Mouse (Mus musculus): Measurements from ENCODE around the gene Robo4. TPM values are rescaled to one million over a fixed set of nuclear protein-coding genes. Genes with fewer than 3 reads are reported as not detected.

Gene Robo4
- 10 to 100 TPM in 1 of 2 experiments, 1 to 10 TPM in 1; 7.1 to 10.0 TPM for total RNA-seq (2021)
- long read RNA-seq, experiment 1, full-length matches to known transcripts = 1 of 6 reads
- long read RNA-seq, experiment 1, partial matches to known transcripts = 3 of 6 reads
- long read RNA-seq, experiment 1, other reads (novel, unspliced or antisense) = 2 of 6 reads
- long read RNA-seq, experiment 2, full-length matches to known transcripts = 1 of 11 reads
- long read RNA-seq, experiment 2, partial matches to known transcripts = 10 of 11 reads
- long read RNA-seq, experiment 2, other reads (novel, unspliced or antisense) = 0 of 11 reads

DNA sequence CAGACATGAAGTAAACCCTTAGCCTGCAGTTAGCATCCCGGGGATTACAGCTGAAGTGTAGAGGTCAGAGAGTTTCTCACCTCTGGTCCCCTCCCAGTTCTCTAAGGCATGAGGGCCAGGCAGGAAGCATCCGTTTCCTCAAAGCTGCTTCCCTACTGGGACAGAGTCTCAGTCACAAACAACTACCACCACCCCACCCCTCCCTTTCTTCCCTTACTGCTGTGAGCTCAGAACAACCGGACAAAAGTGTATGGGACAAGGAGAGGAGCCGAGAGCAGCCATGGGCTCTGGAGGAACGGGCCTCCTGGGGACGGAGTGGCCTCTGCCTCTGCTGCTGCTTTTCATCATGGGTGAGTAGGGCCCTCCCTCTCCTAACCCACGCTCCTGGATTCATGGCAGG, at the start of gene Robo4:
Robo4 (plus strand) TSS at position 96 of the 400 bp plus-strand sequence.
- intact Hi-C loops (cut with DNase I) = no loop called here
- DNase-seq (ENCODE audit: low spot score in 2 of 2) = no peak

DNA sequence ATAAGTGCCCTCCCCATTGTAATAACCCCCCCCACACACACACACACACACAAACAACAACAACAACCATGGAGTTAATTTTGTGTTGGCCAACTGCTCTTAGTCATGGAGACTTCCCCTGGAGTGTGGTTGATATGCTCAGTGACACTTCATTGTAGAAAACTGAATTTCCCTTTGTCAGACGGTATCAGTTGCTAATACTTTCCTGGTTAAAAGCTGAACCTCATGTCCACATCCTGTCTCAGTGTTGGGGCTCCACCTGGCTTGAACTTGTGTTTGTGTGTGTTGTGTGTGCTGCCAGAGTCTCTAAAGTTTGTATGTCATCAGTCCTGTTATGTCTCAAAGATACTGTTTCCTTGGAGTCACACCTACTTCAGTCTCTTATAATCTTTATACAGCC, 47.2 kb upstream of the Robo4 start:
- intact Hi-C loops (cut with DNase I) = no loop called here
- DNase-seq (ENCODE audit: low spot score in 2 of 2) = no peak

DNA sequence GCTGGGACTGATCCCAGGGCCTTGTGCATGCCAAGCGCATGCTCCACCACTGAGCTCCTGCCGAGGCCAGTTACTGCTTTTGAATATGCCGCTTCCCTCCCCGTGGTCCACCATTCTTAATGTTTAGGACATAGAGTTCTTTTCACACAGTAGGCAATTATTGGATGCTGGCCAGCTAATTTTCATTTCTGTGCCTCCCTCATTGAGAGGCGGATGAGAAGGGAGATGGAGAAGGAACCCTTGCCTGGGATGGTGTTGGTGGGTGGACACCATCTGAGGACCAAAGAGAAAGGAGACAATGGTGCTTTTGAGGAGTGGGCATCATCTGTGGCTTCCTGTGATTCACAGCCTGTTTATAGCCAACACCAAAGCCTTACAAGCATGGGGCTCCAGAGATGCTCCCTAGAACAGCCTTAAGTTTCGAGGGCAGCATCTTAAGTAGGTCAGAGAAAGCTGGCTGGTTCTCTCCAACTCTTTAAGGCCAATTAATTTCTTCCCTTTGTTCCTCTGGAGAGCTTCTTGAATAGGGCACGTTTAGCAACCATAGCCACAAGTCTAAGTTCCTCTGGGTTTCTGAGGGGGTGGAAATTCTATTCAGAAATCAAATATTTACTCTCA, 42.9 kb upstream of the Robo4 start:
- DNase-seq (ENCODE audit: low spot score in 2 of 2) = peak; percentile 65 to 80
- intact Hi-C loops (cut with DNase I) = no loop called here

DNA sequence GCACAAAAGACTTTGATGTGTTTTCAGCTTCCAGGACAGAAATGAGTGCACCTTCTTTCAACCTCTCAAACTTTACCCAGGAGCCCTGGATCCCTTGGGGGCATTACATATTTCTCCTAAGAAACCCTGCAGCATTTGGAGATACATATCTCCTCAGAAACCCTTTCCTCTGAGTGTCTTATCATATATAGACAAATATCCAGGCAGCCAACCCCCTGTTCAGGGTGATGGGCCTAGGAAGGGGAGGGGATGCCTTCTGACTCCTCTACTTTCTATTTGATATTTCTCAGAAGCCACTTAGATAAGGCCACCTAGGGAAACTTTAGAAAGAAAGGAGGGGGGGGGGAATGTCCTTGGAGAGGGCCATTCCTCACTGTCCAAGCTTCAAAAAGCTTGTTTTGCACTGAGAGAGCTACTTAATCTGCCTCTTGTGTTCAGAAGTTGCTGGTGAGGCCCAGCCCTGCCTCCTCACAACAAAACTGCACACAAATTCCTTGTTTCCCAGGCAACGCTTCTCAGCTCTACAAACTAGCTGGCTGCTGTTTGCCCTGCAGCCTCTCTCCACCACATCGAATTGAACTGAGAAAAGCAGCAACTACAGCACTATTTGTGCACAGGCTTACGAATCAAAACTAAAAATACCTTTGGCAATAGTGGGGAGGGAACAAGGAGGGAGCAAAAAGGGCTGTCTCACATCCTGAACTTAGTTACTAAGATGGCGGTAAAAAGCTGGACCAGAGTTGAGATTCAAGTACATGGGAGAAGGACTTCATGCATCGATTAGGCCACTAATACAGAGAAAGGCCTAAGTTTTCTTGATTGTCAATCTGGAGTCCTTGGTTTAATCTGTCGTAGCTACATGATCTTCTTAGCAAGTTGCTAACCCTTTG, 42.1 kb upstream of the Robo4 start:
- peak; percentile 78 to 88 for DNase-seq (ENCODE audit: low spot score in 2 of 2)
- intact Hi-C loops (cut with DNase I) = no loop called here

DNA sequence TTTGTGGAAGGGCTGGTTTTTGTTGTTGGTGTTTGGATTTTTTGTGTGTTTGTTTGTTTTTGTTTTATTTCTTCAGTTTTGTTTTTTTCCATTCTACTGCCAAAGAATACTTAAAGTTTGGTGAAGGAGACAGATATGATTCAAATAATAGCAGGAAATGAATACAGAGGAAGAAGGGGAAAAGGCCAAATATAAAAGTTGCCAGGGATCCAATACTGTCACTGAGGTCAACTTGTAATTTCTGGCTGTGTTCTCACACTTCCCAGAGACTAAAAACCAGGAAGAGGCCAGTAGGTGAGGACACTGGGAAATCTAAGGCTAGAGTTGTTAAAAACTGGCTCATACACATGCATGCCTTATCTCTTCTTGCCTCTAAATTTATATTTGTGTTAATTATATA, 39.6 kb upstream of the Robo4 start:
- intact Hi-C loops (cut with DNase I) = no loop called here

DNA sequence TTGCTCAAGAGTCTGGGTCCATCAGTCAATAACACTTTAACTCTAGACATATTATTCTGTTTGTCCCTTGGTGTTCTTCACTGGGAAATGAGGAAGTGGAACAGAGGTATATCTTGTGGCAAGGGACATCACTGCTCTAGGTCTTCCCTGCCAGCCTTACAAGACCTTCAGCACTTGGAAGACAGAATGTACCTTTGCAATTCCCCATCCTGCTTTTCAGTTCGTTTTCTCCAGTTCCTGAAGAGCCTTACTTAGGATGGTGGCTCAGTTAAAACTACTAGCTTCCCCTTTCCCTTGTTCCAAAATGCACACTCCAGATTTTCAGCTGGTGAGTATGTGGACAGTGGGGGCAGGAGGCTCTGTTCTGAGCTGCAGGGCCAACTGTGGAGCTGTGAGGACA, 38.8 kb upstream of the Robo4 start:
- intact Hi-C loops (cut with DNase I) = no loop called here
- no peak for DNase-seq (ENCODE audit: low spot score in 2 of 2)

More for the DNA sequence above, 39.6 kb upstream of the Robo4 start:
- no peak for DNase-seq (ENCODE audit: low spot score in 2 of 2)

DNA sequence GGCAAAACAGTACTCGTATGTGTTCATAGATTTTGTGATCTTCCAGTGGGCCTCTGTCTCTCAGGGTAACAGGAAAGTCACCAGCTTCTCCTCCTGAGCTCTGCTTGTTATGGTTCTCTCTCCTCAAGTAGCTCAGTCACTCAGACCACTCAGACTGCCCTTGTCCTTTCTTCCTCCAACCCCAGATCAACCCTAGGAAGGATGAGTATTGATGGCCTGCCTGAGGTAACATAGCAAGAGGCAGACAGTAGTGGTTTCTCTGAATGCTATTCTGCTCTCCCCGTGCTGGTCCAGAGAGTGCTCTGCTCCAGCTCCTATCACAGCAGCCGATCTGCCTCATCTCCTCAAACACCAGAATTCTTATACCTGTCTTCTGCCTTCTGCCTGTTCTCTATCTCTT, 38.1 kb upstream of the Robo4 start:
- intact Hi-C loops (cut with DNase I) = no loop called here
- DNase-seq (ENCODE audit: low spot score in 2 of 2) = no peak

DNA sequence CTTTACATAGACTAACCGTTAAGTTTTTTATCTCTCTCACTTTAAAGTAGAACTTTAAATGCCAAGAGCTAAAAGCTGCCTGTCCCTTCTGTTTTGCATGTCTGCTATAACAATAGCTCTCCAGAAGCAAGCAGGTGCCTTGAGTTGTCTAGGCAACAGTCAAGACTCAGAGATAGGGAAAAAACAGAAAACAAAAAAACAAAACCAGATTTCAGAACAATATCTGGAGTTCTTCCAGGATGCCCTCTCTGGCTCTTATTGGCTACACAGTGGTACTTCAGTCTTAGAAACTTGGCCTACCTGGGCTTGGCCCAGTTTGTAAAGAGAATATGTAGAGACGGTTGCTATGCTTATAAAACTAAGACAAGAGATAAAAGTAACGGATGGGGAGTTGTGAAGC, 37.3 kb upstream of the Robo4 start:
- peak in 1 of 2 experiments; percentile 53 for DNase-seq (ENCODE audit: low spot score in 2 of 2)
- intact Hi-C loops (cut with DNase I) = no loop called here

DNA sequence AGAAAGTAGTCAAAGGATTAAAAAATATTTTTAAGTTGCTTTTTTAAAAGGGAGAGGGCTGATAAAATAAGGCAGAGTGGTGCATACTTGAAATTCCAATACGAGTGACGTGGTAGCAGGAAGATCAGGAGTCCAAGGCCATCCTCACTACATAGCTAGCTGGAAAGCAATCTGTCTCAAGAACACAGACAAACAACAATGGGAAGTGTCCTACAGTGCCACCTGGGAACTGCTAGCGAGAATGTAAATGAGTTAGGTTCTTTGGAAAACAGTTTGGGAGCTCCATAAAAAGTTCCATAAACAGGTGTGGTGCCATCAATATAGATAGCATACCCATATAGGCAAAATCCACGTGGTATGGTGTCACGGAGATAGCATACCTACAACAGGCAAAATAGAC, 36.0 kb upstream of the Robo4 start:
- intact Hi-C loops (cut with DNase I) = no loop called here
- no peak for DNase-seq (ENCODE audit: low spot score in 2 of 2)

DNA sequence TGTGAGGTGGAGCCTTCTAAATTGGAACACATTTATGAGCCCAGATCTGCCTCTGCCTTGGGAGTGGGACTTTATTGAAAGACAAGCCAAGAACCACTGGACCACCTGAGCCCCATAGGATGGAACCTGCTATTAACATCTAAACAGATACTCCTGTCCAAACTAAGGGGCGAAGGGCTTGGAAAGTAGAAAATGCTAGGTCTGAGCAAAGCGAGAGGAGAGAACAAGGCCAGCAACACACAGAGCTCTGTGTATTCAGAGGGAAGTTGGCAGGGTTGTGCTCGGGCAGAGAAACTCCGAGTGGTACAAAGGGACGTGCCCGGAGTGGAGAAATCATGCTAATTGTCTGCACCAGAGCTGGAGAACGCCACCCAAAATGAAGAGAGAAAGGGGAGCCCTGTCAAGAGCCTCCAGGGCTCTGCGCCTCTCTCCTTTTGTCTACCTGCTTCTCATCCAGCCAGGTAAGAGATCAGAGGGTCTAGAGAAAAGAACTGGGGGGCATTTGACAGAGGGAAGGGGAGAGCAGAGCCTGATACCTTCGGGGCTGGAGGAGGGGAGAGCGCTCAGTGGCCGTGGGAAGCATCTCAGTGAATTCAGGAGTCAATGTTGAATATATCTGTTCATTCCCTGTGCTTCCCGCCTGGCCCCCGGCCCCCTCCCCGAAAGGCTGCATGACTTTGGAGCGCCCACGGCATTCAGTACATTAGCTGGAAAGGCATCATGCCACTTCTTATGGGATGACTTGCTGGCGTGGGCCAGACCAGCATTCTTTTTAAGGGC, 34.2 kb upstream of the Robo4 start, which contains the start of gene Hepacam:
Hepacam (plus strand) TSS at position 51 of the 780 bp plus-strand sequence.
- peak; percentile 56 to 64 for DNase-seq (ENCODE audit: low spot score in 2 of 2)
- intact Hi-C loops (cut with DNase I) = no loop called here

DNA sequence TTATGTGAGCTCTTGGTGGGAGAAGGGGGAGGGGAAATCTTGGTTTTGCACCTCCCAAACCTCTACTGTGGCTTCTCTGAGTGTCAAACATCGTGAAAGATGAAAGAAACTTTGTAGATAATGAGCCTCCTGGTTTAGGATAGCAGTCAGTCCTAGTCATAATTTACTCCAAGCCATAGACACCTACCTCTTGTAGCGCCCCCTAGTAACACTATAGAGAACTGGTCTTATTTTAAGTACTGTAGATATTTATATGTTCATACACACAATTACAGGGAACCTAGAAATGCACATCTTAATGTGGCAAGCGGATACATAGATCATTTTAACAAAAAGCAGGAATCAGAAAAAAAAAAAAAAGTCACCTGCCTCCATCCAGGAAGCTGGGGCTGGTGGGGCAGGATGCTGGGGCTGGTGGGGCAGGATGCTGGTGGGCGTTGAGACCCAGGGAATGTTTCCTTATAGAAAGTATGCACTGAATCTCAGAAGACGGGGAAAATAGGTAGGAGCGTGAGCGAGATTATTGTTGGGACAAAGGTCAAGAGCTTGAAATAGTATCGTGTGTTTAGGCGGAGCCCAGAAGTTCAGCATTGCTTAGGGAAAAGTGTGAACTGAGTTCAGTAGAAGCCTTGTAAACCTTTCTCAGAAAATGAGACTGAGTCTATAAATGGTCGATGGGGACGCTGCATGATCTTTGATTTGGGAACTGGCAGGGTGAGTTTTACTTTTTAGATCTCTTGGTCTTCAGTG, 33.4 kb upstream of the Robo4 start:
- no peak for DNase-seq (ENCODE audit: low spot score in 2 of 2)
- intact Hi-C loops (cut with DNase I) = no loop called here

DNA sequence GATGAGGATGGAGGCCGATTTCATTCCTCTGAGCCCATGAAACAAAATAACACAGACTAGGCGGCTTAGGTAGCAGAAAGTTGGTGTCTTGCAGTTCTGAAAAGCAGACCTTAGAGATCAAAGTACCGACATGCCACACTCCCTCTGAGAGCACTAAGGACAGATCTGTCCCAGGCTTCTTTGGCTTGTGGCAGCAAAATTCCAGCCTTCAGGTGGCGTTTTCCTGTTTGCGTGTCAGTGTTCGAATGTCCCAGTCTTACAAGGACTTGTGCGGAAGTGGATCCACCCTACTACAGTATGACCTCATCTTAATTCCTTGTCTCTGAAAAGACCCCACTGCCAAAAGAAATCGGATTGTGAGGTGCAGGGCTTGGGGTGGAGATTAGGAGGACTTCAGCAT, 32.8 kb upstream of the Robo4 start:
- DNase-seq (ENCODE audit: low spot score in 2 of 2) = no peak
- intact Hi-C loops (cut with DNase I) = no loop called here

DNA sequence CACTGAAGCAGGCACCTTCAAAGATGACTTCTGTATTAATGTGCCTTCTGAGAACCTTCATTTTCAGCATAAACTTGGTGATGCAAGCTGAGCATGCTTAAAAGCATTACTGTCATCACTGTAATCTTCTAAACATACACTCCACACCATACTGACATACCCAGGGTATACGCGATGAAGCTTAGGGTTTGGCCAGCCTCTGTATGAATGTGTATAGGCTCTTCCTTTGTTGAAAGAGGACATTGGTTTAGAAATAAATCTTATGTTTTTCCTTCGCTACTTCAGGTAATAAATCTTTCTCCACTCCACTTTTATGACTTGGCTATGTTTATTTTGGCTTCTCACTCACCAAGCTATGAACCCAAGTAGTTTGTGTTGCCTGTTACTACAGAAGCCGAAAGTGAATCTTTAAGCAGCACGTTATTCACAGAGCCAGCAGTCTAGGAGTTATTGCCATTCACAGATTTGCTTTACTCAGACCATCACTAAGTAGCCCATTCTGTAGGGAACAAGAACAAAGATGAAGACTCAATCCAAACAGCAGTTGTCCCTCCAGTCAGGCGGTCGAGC, 30.4 kb upstream of the Robo4 start:
- intact Hi-C loops (cut with DNase I) = no loop called here

DNA sequence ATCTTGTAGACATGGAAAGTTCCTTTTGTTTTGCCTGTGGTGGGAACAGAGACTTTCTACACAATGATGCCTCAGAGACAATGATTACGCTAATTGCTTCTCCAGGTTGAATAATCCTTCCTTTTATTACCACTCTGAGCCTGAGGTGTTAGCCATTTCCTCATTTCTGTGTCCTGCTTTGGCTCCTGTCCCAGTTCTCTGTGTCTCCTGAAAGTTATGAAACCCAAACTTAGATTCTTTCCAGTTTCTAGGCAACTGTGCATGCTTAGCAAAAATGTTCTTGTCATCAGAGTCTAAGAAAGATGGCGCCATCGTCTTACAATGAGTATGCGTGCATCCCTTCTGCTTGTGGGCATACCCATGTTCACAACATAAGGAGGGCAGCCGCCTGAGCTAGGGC, 26.0 kb upstream of the Robo4 start:
- DNase-seq (ENCODE audit: low spot score in 2 of 2) = peak; percentile 37 to 79
- intact Hi-C loops (cut with DNase I) = no loop called here

More for the DNA sequence above, 30.4 kb upstream of the Robo4 start:
- DNase-seq (ENCODE audit: low spot score in 2 of 2) = no peak

DNA sequence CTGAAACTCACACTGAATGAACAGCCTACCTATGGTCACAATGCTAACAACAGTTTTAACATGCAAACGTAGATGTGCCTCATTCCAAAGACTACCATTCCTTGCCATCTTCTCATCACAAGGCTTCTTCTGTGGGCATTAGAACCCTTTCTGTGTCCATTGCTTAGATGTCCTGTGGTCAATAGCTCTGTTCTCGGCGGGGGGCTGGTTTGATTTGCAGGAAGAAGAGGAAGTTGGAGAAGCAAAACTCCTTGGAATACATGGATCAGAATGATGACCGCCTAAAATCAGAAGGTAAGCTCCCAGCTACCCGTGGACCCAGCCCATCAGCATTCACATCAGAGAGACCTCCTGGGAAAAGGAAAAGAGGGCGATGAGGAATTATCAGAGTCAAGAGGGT, 18.5 kb upstream of the Robo4 start:
- no peak for DNase-seq (ENCODE audit: low spot score in 2 of 2)
- intact Hi-C loops (cut with DNase I) = no loop called here

DNA sequence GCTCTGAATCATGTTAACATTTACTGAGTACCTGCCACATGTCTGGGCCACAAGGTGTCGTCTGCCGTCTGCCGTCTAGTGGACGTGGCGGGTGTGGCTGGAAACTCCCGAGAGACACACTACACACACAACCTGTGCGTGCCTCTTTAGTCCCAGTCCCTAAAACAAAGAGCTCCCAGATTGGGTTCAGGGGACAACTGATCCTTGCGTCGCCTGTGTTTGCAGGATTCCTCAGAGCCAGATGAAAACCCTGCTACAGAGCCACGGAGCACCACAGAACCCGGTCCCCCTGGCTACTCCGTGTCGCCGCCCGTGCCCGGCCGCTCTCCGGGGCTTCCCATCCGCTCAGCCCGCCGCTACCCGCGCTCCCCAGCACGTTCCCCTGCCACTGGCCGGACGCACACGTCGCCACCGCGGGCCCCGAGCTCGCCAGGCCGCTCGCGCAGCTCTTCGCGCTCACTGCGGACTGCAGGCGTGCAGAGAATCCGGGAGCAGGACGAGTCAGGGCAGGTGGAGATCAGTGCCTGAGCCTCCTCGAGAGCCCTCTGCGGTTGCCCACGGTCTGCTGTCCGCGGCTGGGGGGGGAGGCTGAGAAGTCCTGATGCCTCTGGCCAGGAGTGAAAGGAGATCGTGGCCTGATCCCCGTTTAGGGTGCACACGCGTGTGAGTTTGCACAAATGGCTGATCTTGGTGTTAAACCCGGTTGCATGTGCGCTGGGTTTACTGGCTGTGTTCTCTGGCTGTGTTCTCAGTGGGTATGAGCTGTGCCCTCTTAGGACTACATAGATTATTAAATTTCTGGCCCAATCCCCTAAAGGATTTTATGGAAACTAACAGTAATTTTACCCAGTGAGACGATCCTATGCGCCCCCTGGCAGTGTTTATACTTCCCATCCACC, 17.2 kb upstream of the Robo4 start:
- intact Hi-C loops (cut with DNase I) = no loop called here

DNA sequence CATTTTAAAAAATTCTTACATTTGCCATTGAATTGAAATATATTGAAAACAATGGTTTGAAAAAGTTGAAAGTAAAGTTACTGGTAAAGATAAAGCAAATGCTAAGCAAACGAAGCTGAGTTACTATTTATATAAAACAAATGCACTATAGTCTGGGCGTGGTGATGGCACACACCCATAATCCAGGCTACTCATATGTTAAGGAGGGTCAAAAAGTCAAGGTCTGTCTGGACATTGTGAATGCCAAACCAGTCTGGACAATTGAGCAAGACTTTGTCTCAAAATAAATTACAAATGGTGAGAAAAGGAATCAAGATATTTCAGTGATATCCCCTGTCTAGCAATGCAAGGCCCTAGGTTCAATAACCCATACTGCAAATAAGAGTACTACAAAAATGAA, 10.8 kb upstream of the Robo4 start:
- intact Hi-C loops (cut with DNase I) = no loop called here
- DNase-seq (ENCODE audit: low spot score in 2 of 2) = no peak

More for the DNA sequence above, 17.2 kb upstream of the Robo4 start:
- no peak for DNase-seq (ENCODE audit: low spot score in 2 of 2)

DNA sequence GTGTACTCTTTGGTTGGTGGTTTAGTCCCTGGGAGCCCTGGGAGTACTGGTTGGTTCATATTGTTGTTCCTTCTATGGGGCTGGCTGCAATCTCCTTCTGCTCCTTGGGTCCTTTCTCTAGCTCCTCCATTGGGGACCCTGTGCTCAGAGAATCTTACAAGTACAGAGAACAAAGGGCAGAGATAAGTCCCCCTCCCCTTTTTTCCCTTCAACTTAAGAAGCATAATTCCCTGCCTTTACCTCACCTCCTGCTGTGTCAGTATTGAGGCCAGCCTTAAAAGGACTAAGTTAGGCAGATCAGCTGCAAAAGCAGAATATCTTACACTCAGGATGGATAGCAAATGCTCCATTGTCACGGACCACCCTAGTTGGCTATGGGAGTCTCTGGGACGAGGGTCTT, 9.6 kb upstream of the Robo4 start:
- no peak for DNase-seq (ENCODE audit: low spot score in 2 of 2)

More for the DNA sequence above, 9.6 kb upstream of the Robo4 start:
- intact Hi-C loops (cut with DNase I) = no loop called here

Data from left cerebral cortex, postnatal 14 days (tissue).